Mouse (Mus musculus): ENCODE data around the gene Inhba. TPM values are rescaled to one million over a fixed set of nuclear protein-coding genes. Genes with fewer than 3 reads are reported as not detected.

Gene Inhba
- polyA plus RNA-seq, 1 experiment from 2014 or later, result 4.1 TPM

- Histone ChIP-seq H3K36me3 (no peaks in the 10 kb centered on the region), H3K27me3 (ENCODE audit: insufficient read depth, poor library complexity, severe bottlenecking) (no peaks in the 10 kb centered on the region), H3K4me3 (no peak overlapping the region), H3K9me3 (no peaks in the 10 kb centered on the region), H3K27ac (no peak overlapping the region), H3K4me1 (no peaks in the 10 kb centered on the region)
- no peak for DNase-seq (ENCODE audit: low spot score)
These were observed 20.8 kb downstream of the Inhba start for GRCm38 (mm10) chr13:16032425-16032824.

GRCm38 (mm10) chr13:16032935-16033592 is 21.4 kb downstream of the Inhba start:
- WGBS, result 70% methylated on average over 6 of the region's 6 CpGs
- Histone ChIP-seq H3K4me3 (no peak overlapping the region), H3K4me1 (no peaks in the 10 kb centered on the region), H3K9me3 (no peaks in the 10 kb centered on the region), H3K27ac (no peak overlapping the region), H3K36me3 (no peaks in the 10 kb centered on the region), H3K27me3 (ENCODE audit: insufficient read depth, poor library complexity, severe bottlenecking) (no peaks in the 10 kb centered on the region)
- DNase-seq (ENCODE audit: low spot score), result no peak

GRCm38 (mm10) chr13:16069079-16069478 is 57.4 kb downstream of the Inhba start:
- H3K4me3 ChIP-seq, result no peak overlapping the region

GRCm38 (mm10) chr13:16077276-16077675 is 65.6 kb downstream of the Inhba start:
- Histone ChIP-seq H3K9me3 (no peaks in the 10 kb centered on the region), H3K4me3 (no peak overlapping the region), H3K4me1 (no peaks in the 10 kb centered on the region), H3K36me3 (no peaks in the 10 kb centered on the region), H3K27ac (no peak overlapping the region), H3K27me3 (ENCODE audit: insufficient read depth, poor library complexity, severe bottlenecking) (no peaks in the 10 kb centered on the region)
- WGBS, result 72% methylated on average over 5 of the region's 5 CpGs
- no peak for DNase-seq (ENCODE audit: low spot score)

More at GRCm38 (mm10) chr13:16069079-16069478, 57.4 kb downstream of the Inhba start:
- Histone ChIP-seq H3K27ac (no peak overlapping the region), H3K27me3 (ENCODE audit: insufficient read depth, poor library complexity, severe bottlenecking) (no peaks in the 10 kb centered on the region), H3K36me3 (no peaks in the 10 kb centered on the region), H3K9me3 (no peaks in the 10 kb centered on the region), H3K4me1 (no peaks in the 10 kb centered on the region)
- no peak for DNase-seq (ENCODE audit: low spot score)
- 80% methylated on average over 2 of the region's 2 CpGs for WGBS

GRCm38 (mm10) chr13:16078216-16078731 is 66.6 kb downstream of the Inhba start:
- Histone ChIP-seq H3K4me3 (no peak overlapping the region), H3K27ac (no peak overlapping the region), H3K9me3 (no peaks in the 10 kb centered on the region), H3K36me3 (no peaks in the 10 kb centered on the region), H3K4me1 (no peaks in the 10 kb centered on the region), H3K27me3 (ENCODE audit: insufficient read depth, poor library complexity, severe bottlenecking) (no peaks in the 10 kb centered on the region)
- 72% methylated on average over 7 of the region's 7 CpGs for WGBS
- no peak for DNase-seq (ENCODE audit: low spot score)

- Histone ChIP-seq H3K27me3 (ENCODE audit: insufficient read depth, poor library complexity, severe bottlenecking) (no peaks in the 10 kb centered on the region), H3K4me1 (no peaks in the 10 kb centered on the region), H3K36me3 (no peaks in the 10 kb centered on the region), H3K9me3 (no peaks in the 10 kb centered on the region), H3K27ac (no peak overlapping the region), H3K4me3 (no peak overlapping the region)
- 55% methylated on average over 2 of the region's 2 CpGs for WGBS
- DNase-seq (ENCODE audit: low spot score), result no peak
These were observed 68.6 kb downstream of the Inhba start for GRCm38 (mm10) chr13:16080205-16080604.

Measured in heart, embryonic 10.5 days (tissue).